Mouse (Mus musculus): ENCODE measurements around the gene Ptpn13. TPM values are rescaled to one million over a fixed set of nuclear protein-coding genes. Genes with fewer than 3 reads are reported as not detected.
A peak's percentile ranks its signal among the peaks of the same experiment; 100 is the strongest.

The Ptpn13 gene
- total and polyA plus RNA-seq, 3 experiments = 0.04 TPM; not detected in 2

GRCm38 (mm10) chr5:103587219-103587618 lies 162.2 kb downstream of the Ptpn13 start:
- in situ Hi-C loops (cut with MboI; ENCODE audit: low pct_ligation_motif_present, low pct_unique_long_range_greater_than_20kb, low sequenced_read_pairs) = no loop called here

GRCm38 (mm10) chr5:103591846-103592245 lies 166.9 kb downstream of the Ptpn13 start:
- H3K79me2 ChIP-seq (replicated peaks; ENCODE audit: control insufficient read depth, extremely low read depth, insufficient read depth, poor library complexity, severe bottlenecking) = no peaks in the 10 kb centered on the region
- dilution Hi-C loops (cut with MboI; ENCODE audit: extremely low pct_ligation_motif_present, extremely low pct_unique_long_range_greater_than_20kb, low sequenced_read_pairs) = no loop called here
- H3K27ac ChIP-seq (ENCODE audit: insufficient read depth, low read depth) = no peak overlapping the region
- no peaks in the 10 kb centered on the region for H3K36me3 ChIP-seq (replicated peaks in 1 of 2; ENCODE audit: control insufficient read depth in 1 of 2, insufficient read depth in 1 of 2, low read length in 1 of 2)
- no peak for DNase-seq (ENCODE audit: extremely low read depth)
- no peak overlapping the region for H3K4me3 ChIP-seq (replicated peaks in 1 of 3; ENCODE audit: low read depth in 2 of 3, low read length in 2 of 3, poor library complexity in 1 of 3)
- H3K9me3 ChIP-seq (replicated peaks; ENCODE audit: low read length) = no peaks in the 10 kb centered on the region
- H3K9ac ChIP-seq (ENCODE audit: insufficient read depth, low read depth) = no peak overlapping the region
- H3K4me1 ChIP-seq (ENCODE audit: control insufficient read depth in 1 of 2, insufficient read depth in 2 of 2) = peaks cover 0 to 3% of the 10 kb centered on the region in 2 experiments; a peak in 2 of 4 replicates
- no peak overlapping the region for H3K4me2 ChIP-seq (ENCODE audit: insufficient read depth, low read depth, poor library complexity, severe bottlenecking)
- no peak for TF ChIP-seq SIN3A (IDR thresholded peaks at IDR 0.05; ENCODE audit: low read length)
- TF ChIP-seq KAT2A (IDR thresholded peaks at IDR 0.05; ENCODE audit: insufficient replicate concordance, low read length) = no peak
- no peak for TF ChIP-seq CHD2 (IDR thresholded peaks at IDR 0.05; ENCODE audit: low read length)
- TF ChIP-seq ETS1 (conservative IDR thresholded peaks at IDR 0.05; ENCODE audit: low read depth, low read length) = no peak
- TF ChIP-seq TBP (conservative IDR thresholded peaks at IDR 0.05; ENCODE audit: low read depth, low read length) = no peak
- no peak for TF ChIP-seq CHD1 (IDR thresholded peaks at IDR 0.05; ENCODE audit: low read depth, low read length)
- no peak for TF ChIP-seq ZC3H11A (IDR thresholded peaks at IDR 0.05; ENCODE audit: low read depth, low read length)
- no peaks in the 10 kb centered on the region for H3K27me3 ChIP-seq (replicated peaks)
- in situ Hi-C loops (cut with MboI; ENCODE audit: low pct_ligation_motif_present, low pct_unique_long_range_greater_than_20kb, low sequenced_read_pairs) = no loop called here

More at GRCm38 (mm10) chr5:103587219-103587618, 162.2 kb downstream of the Ptpn13 start:
- no peaks in the 10 kb centered on the region for H3K36me3 ChIP-seq (replicated peaks in 1 of 2; ENCODE audit: control insufficient read depth in 1 of 2, insufficient read depth in 1 of 2, low read length in 1 of 2)
- no peak overlapping the region for H3K4me3 ChIP-seq (replicated peaks in 1 of 3; ENCODE audit: low read depth in 2 of 3, low read length in 2 of 3, poor library complexity in 1 of 3)
- no peak for DNase-seq (ENCODE audit: extremely low read depth)
- dilution Hi-C loops (cut with MboI; ENCODE audit: extremely low pct_ligation_motif_present, extremely low pct_unique_long_range_greater_than_20kb, low sequenced_read_pairs) = no loop called here
- H3K9ac ChIP-seq (ENCODE audit: insufficient read depth, low read depth) = no peak overlapping the region
- TF ChIP-seq HCFC1 (IDR thresholded peaks at IDR 0.05; ENCODE audit: low read depth, low read length) = no peak
- TF ChIP-seq RAD21 (IDR thresholded peaks at IDR 0.05; ENCODE audit: low read depth, low read length) = peak; percentile 33
- TF ChIP-seq TBP (conservative IDR thresholded peaks at IDR 0.05; ENCODE audit: low read depth, low read length) = no peak
- TF ChIP-seq SMC3 (IDR thresholded peaks at IDR 0.05; ENCODE audit: low read depth, low read length) = peak; percentile 49
- no peak for TF ChIP-seq ZKSCAN1 (IDR thresholded peaks at IDR 0.05; ENCODE audit: borderline replicate concordance, low read depth, low read length)
- TF ChIP-seq IRF4 (IDR thresholded peaks at IDR 0.05; ENCODE audit: low read depth, low read length) = no peak
- no peak for TF ChIP-seq E2F4 (IDR thresholded peaks at IDR 0.05; ENCODE audit: insufficient replicate concordance, low read depth, low read length)
- peak; percentile 17 to 63; a peak in 2 of 4 replicates for TF ChIP-seq CTCF (conservative IDR thresholded peaks at IDR 0.05 in 1 of 2, IDR thresholded peaks at IDR 0.05 in 1 of 2; ENCODE audit: low read depth in 2 of 2, low read length in 2 of 2)
- no peak for TF ChIP-seq MXI1 (IDR thresholded peaks at IDR 0.05; ENCODE audit: low read depth, low read length)
- TF ChIP-seq MAX (IDR thresholded peaks at IDR 0.05; ENCODE audit: low read length) = no peak
- TF ChIP-seq EP300 (IDR thresholded peaks at IDR 0.05; ENCODE audit: low read length) = no peak
- no peaks in the 10 kb centered on the region for H3K9me3 ChIP-seq (replicated peaks; ENCODE audit: low read length)
- no peaks in the 10 kb centered on the region for H3K79me2 ChIP-seq (replicated peaks; ENCODE audit: control insufficient read depth, extremely low read depth, insufficient read depth, poor library complexity, severe bottlenecking)
- H3K27me3 ChIP-seq (replicated peaks) = no peaks in the 10 kb centered on the region
- H3K4me1 ChIP-seq (ENCODE audit: control insufficient read depth in 1 of 2, insufficient read depth in 2 of 2) = no peaks in the 10 kb centered on the region
- H3K4me2 ChIP-seq (ENCODE audit: insufficient read depth, low read depth, poor library complexity, severe bottlenecking) = peak overlapping the region; percentile 29; the same call in 1 of the 2 replicates
- H3K27ac ChIP-seq (ENCODE audit: insufficient read depth, low read depth) = no peak overlapping the region

Data from CH12.LX (cell line).